Mouse (Mus musculus): ENCODE measurements around the gene Atp7a.
A peak's percentile ranks its signal among the peaks of the same experiment; 100 is the strongest.

Atp7a gene

DNA sequence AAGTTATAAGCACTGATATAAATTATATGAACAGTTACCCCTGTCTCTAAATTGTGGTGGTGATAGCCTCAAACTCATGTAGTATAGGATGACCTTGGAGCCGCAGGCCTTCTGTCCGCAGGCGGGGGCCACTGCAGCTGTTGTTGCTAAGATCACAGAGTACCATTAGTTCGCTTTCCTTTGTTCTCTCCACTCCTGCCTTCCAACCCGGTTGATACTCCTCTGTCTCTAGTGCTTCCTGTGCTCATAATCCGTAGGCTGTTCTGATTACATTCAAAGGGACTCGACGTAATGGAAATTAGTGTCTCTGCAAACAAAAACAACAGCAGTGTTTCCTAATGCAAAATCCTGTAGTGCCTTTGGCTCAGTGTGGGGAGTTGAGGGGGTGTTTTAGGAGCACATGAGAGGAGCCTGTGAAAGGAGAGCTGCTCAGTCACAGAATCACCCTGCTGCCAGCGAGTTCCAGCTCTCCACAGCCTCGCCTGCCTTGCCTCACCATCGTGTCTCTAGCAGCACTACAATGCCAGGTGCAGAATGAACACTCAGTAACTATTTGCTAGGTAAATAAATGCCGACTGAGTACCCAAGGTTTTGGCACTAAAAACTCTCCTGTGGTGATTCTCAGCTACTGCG, 53.9 kb downstream of the Atp7a start:
- DNase-seq (ENCODE audit: low spot score), result no peak

DNA sequence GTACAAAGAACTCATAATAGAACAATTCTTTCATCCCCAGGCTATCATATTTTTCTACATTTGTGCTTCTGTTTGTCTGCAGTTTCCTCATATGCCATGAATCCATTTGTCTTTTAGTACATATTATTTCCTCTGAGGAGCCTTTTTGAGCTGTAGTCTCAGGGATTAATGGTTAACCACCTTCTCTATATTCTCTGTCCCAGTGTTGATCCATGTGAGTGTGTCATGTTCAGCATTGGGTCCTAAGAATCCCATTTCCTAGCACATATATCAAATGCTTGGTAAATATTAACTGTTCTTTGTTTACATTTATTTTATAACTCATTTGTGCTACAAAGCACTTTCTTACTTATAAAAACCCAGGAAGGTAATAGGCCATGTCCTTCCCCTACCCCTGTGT, 55.4 kb downstream of the Atp7a start:
- no peak for DNase-seq (ENCODE audit: low spot score)

DNA sequence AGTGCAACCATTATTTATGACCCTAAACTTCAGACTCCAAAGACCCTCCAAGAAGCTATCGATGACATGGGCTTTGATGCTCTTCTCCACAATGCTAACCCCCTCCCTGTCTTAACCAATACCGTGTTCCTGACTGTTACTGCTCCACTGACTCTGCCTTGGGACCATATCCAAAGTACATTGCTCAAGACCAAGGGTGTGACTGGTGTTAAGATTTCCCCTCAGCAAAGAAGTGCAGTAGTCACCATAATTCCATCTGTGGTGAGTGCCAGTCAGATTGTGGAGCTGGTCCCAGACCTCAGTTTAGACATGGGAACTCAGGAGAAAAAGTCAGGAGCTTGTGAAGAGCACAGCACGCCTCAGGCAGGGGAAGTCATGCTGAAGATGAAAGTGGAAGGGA, 58.1 kb downstream of the Atp7a start:
- no peak for DNase-seq (ENCODE audit: low spot score)

DNA sequence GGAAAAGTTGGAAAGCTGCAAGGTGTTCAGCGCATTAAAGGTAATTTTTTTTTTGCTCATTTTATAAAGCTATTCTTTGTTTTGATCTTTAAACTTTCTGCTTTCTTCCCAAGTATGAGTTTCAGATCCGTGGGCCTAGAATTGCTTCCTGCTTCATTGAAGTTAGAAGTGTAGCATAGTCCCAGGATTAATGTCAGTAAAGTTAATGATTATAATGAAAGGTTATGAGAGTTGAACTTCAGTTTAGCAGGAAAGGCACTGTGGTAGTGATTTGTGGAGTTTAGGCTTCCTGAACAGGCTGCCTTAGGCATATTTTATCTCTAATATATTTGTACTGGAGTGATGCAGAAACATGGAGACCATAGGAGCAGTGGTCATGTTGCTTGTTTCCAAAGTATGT, 58.5 kb downstream of the Atp7a start:
- no peak for DNase-seq (ENCODE audit: low spot score)

DNA sequence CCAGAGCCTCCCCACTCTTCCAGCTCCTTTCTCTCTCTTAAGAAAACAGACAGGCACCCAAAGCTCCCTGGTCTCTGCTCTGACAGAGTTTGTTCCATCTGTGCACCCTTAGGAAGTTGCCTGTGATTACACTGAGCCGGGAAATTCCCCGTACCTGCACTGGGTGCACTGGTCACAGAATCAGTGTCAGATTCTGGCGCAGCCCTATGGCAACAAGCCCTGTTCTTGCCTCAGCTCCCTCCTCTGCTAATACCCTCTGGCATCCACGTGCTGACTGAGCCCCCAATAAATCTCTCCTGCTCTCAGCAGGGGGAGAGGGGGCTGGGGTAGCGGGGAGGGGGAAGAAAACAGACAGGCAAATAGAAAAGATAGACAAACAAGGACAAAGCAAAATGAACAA, 65.9 kb downstream of the Atp7a start:
- DNase-seq (ENCODE audit: low spot score), result no peak

DNA sequence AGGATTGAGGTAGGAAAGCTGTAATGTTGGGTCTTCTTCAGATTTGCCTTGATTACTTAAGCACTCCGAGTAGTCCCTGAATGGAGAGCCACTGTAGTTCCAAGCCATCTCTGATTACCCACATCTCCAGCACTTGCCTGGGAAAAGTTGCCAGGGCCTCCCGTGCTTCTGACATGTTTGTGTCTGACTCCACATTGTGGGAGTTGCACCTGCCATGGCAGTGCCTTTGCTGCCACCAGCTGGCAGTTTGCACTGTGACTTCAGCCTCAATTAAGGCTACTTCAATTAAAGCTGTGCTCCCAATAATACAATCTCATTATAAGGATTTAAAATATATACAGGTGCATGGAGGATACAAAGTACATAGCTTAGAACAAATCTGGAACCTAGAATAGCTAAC, 78.4 kb downstream of the Atp7a start:
- DNase-seq (ENCODE audit: low spot score), result no peak

DNA sequence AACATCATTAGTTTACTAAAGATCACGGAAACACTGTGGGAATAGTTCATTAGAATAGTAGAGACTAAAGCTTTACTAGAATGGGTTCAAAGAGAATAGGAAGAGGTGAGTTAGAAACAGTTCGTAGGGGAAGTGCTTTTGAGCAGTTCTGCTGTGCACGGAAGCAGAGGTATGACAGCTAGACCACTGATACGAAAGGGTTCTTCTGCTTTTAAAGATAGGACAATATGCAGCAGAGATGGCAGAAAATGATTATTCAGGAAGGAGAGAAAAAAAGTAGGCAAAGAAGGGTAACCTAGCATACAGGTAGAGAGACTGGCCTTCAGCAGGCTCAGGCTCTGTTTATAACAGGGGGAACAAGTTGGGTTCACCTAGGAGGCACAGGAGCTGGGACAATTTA, 86.8 kb downstream of the Atp7a start:
- no peak for DNase-seq (ENCODE audit: low spot score)

DNA sequence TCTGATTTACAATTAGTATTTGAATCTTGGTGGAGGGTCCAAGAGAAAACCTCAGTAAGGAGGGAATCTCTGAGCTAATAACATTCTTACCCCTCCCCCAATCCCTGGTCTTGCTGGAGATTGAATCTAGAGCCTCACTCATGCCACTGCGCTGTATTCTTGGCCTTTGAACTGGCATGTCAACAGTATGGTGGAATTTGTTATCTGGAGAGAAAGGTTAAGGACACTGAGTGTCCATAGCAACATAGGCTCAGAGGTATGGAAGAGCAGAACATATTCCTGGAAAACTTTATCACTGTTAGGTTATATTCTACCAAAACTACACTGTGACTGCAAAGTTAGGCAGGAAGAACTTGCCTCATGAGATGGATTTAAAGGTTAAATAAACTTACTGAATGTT, 87.6 kb downstream of the Atp7a start:
- no peak for DNase-seq (ENCODE audit: low spot score)

DNA sequence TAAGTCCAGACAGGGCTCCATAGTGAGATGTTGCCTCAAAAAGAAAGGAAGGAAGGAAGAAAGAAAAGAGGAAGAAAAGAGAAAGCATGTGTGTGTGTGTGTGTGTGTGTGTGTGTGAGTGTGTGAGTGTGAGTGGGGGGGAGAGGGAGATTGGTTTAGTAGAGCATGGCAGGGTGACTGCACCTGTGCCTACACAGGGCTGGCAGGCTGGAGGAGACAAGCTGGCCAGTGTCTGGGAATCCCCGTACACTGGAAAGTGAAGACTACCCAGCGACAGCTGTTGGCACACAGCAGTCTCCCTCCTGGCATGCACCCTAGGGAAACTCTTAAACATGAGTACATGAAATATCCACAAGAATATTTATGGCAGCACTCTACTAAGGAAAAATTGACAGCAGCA, 95.7 kb downstream of the Atp7a start:
- no peak for DNase-seq (ENCODE audit: low spot score)

DNA sequence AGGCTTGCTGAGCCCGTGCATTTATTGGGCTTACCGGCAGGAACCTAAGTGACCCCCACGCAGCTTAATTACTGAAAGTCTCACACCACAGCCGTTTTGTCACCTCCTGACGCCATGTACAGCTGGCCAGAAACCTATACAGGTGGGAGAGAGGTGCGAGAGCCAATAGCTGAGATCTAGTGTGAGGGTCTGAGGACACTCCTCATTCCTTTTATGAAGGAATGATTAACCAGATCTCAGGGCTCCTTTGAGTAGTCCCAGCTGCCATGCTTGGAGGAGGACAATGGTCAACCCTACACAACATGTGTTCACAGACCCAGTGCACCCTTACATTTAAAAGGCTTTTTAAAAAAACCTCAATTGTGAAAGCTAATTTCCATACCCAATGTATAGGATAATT, 101.2 kb downstream of the Atp7a start:
- no peak for DNase-seq (ENCODE audit: low spot score)

DNA sequence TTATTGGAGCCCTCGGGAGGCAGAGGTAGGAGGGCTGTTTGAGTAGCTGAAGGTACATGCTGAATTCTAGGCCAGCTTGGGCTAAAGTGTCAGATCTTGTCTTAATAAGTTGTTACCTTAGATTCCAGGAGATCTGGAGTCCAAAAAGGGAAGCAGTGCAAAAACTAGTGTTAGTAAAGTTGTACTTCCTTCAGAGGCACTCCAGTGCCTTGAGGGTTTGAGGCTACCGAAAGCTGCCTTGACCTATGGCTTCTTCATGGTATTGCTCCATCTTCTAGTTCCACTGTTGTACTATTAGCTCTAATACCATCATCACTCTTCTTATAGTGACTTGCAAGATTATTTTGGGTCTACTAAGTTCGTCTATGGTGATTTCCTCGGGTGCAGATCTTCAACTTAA, 102.8 kb downstream of the Atp7a start:
- no peak for DNase-seq (ENCODE audit: low spot score)

DNA sequence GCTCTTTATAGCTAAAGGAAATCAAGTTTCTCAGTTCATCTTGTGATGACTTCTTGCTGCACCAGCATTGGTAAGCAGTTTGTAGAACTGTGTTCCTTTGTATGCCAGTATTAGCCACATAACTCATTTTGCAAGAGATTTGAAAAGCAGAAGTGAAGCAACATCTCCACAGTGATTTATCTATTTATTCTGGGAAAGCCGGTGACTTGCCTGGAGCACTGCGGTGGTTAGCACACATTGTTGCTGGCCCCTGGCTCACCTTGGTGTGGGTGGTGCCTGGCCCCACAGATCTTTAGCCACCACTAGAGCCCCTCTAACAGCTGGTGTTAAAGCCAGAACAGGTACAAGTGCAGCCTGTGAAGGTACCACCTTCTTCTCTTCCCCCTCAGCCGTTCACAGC, 107.8 kb downstream of the Atp7a start:
- DNase-seq (ENCODE audit: low spot score), result no peak

DNA sequence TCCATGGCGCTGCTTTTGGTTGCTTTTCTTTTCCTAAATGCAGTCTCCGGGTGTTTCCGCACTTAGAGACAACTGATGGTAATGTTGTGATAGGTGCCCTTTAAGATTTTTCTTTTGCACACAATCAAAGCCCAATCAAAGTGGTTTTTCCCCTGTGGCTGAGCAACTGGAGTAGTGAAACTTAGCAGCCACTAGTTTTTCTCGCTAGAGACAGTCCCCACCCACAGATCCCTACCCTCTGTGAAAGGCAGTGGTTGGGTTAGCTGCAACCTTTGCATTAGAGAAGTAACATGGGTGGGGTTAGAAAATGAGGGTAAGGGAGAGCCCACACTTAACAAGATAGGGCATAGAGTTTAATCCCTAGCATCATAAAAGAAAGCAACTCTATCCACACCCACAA, 108.4 kb downstream of the Atp7a start:
- DNase-seq (ENCODE audit: low spot score), result no peak

DNA sequence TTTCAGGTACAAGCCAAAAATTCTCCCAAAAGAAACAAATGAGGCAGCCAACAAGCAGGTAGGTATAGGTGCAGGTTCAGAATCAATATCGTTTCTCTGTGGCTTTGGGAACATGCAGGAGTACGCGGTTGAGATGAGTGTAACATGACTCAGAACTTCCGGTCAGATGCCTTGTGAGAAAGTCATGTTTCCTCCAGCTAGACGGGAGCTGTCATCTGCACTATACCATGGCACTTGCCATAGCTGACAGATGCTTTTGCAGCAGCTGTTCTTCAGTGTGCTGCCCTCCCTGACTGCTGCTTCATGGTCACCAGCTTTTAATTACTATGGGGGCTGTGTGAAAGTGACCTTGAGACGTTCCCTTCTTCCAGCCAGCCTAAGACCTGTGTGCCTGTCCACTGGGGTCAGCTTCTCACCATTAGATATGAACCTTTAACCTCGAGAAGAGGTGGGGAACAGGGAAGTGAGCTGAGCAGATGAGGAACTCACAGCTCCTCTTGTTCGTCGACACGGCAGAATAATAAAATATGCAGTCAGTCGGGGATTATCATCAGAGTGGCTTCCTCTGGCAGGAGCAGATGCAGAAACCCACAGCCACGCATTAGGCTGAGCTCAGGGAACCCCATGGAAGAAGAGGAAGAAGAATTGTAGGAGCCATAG, 109.0 kb downstream of the Atp7a start:
- peak; percentile 19 for DNase-seq (ENCODE audit: low spot score)

DNA sequence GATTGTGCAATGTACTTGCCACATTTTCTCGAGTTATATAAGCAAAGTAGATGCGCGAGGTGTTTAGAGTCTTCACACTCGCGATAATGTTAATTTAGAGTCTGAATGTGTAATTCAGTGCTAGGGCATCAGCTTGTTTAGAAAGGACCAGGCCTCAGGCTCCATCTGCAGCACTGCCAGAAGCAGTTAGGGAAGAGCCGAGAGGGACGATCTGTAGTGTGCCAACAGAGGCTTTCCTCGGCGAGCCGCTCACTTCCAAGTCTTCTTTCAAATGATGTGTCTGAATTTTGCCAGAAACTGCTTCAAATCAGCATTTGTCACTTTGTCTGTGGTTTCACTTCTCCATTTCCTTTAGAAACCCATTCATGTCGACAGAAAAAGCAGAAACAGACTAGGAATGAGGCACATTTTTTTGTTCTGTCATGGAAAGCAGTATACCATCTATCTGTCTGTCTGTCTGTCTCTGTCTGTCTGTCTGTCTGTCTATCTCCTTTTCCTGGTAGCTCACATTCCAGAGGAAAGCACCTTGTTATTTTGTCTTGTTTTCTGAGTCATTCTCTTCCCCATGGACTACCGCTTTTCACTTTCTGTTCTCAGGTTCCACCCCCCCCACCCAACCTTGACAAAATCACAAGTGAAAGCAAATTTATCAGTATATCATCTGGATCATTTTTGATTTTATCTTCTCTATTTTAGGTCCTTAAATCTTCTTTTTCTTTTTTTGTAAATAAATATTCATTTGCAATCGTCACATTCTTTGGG, 112.4 kb downstream of the Atp7a start:
- DNase-seq (ENCODE audit: low spot score), result no peak

DNA sequence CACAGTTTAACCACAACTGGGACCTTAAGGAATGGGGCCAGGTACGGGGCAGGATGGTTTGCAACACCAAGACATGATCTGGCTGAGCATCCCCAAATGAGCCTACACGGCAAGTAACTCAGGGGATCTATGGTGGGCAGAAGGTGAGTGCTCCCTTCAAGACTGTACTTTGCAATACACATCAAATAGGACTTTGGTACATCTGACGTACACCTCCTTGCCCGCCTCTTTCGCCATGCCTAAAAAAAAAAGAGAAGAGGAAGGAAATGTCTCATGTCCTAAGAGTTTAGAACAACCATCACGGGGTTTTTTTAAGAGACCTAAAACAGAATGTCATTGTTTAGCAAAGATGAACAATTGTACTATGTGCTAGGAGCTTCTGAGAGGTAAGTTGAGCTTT, 115.9 kb downstream of the Atp7a start, which contains the start of gene Tlr13:
Gene Tlr13 (plus strand): TSS at position 269 of the 400 bp plus-strand sequence.
- no peak for DNase-seq (ENCODE audit: low spot score)

DNA sequence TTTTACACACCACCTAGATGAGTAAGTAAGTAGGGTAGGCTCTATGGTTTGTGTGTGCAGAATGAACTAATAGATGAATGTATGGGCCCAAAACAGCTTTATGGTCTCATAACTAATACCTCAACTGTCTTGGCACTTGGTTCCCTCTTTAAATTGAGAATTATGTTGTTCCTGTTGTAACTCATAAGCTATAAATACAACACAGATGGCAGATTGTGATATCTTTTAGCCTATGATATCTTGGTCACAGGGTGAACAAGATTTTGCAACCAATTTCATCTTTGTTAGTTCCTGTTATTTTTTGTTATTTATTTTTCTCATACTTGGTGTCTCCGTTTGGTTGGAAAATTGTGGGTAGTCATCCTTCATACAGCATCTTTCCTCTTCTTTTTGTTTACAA, 121.1 kb downstream of the Atp7a start:
- no peak for DNase-seq (ENCODE audit: low spot score)

DNA sequence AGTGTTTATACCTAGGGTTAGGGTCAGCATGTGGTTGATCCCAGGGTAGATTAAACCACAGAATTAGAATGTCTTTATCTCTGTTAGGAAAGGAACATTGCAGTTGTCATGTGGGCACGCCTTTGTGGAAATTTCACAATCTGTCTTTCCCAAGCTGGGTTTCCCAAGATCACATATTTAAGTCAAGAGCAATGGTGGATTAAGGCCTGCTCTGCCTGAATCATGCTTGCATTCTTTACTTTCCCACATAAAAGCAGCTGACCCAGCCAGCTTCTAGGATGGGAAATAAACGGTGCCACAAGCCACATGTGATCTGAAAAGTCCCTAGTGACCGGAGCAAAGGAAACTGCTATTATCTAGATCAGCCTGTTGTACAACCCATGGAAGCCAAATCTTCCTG, 122.4 kb downstream of the Atp7a start:
- DNase-seq (ENCODE audit: low spot score), result no peak

DNA sequence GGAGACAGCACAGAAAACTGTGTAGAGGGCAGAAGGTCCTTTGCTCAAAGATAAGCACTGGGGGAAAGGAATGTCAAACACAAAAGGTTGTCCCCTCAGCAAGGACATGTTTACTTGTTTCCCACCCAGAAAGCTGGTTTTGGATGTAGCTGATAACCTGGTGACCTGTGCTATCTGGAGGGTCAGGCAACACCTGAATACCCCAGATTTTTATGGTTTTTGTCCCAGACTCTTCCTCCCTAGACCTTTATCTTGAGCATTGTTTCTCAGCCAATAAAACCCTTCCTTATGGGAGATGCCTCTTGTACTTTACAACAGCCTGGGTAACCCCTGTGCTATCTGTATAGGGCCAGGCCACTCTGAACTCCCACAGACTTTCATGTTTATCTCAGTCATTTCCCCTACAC, 127.1 kb downstream of the Atp7a start:
- no peak for DNase-seq (ENCODE audit: low spot score)

DNA sequence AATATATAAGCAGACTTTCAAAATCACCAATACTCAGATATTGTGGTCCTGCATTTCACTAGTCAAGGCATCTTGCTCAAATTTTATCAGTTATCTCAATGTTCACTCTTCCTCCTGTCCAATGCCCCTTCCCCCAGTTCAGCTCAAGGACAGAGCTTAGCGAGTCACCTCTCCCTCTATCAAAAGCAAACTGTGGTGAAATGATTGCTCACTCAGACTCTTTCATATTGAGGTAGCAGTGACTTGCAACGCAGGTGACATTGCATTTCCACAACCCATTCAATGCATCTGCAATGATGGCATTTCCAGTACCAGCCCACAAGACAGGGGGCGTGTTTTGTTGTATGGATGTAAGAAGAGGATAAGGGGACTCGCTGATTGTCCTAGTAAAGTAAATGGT, 128.8 kb downstream of the Atp7a start:
- no peak for DNase-seq (ENCODE audit: low spot score)

DNA sequence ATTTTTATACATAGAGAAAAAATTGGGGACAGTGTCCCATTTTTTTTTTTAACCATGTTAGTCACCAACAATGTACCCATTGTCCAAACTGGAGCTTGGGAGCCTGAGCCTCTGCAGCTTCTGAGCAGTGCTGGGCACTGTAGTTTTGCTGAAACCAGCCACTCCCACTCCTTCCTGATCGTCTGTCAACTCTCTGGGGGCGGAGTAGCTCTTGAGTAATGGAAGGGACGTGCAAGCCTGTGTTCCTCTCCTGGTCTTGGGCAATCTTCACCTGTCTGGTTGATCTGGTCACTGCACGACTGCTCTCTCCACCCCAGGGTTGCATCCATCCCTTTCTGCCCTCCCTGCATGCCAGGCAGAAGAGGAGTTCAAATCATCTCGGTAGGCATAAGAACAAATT, 136.9 kb downstream of the Atp7a start:
- DNase-seq (ENCODE audit: low spot score), result no peak

DNA sequence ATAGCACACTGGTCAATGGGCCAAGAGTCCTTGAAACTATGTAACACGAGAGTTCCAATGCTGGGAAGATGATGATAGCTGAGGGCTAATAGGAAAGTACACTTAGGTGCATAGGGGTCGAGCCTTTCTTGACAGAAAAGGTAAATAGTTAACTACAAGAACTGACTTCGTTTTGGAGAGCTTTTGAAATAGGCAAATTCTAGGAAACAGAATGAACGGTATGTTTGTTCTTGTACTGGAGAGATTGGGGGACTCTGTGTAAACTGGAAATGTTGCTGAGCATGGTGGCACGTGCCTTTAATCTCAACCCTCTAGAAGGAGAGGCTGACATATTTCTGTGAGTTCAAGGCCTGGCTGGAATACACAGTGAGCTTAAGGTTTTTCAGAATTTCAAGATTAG, 137.5 kb downstream of the Atp7a start:
- no peak for DNase-seq (ENCODE audit: low spot score)

DNA sequence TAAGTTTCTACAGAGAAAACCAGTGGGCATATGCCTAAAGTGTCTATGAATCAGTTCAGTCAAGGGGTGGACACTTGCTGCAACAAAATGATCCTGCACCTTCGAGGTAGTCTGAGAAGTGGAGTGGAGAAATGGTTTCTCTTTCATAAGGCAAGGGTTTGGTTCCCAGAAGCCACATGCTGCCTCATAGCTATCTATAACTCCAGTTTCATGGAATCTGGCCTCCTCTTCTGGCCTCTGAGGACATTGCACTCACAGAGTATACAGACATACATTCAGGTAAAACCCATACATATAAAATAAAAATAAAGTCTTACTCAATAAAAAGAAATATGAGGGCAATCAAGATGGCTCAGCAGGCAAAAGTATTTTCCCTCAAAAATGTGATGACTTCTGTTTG, 138.0 kb downstream of the Atp7a start:
- no peak for DNase-seq (ENCODE audit: low spot score)

Data from T-cell, adult 2 months (primary cell).